Comparison of ENCODE assay signal across 9 mouse cellular contexts in genomic region chr13:29769647-29770436, GRCm38 (mm10).
A peak's percentile ranks its signal among the peaks of the same experiment; 100 is the strongest.
DNase-seq lines count a peak whose midpoint lies in the region; ATAC-seq and TF ChIP-seq lines count a peak whose summit lies in the region.
"Had no signal": no experiment of that assay in that cellular context is flagged by ENCODE, and none has a peak within 500 bp of the region (broad histone marks: within the 10 kb centered on the region; RNA-seq: fewer than 3 reads in every experiment).

No protein-coding gene starts in this region.

- WGBS in midbrain, embryonic 11.5 days, result 54% methylated on average over 12 of the region's 12 CpGs
- WGBS in midbrain, embryonic 10.5 days, result 65% methylated on average over 12 of the region's 12 CpGs
- 21% methylated on average over 12 of the region's 12 CpGs for WGBS in limb, embryonic 14.5 days
- 10% methylated on average over 12 of the region's 12 CpGs for WGBS in neural tube, embryonic 15.5 days

- H3K4me2 ChIP-seq in midbrain, embryonic 11.5 days, result no peak overlapping the region
- peak overlapping the region; percentile 6; the same call in 1 of the 2 replicates for H3K4me2 ChIP-seq in limb, embryonic 14.5 days (replicated peaks; ENCODE audit: low read depth, low read length, severe bottlenecking)
- peak overlapping the region; percentile 26 for H3K4me2 ChIP-seq in neural tube, embryonic 15.5 days
- H3K4me2 ChIP-seq: liver, embryonic 15.5 days had no signal

- no peak overlapping the region for H3K9ac ChIP-seq in midbrain, embryonic 11.5 days (ENCODE audit: low read length)
- H3K9ac ChIP-seq in limb, embryonic 14.5 days (ENCODE audit: low read depth, low read length, severe bottlenecking), result no peak overlapping the region
- no peak overlapping the region for H3K9ac ChIP-seq in neural tube, embryonic 15.5 days (replicated peaks)
- H3K9ac ChIP-seq: liver, embryonic 15.5 days had no signal

- no peaks in the 10 kb centered on the region for H3K36me3 ChIP-seq in midbrain, embryonic 11.5 days (ENCODE audit: control insufficient read depth, insufficient read depth, low read length)
- no peaks in the 10 kb centered on the region for H3K36me3 ChIP-seq in midbrain, embryonic 10.5 days
- H3K36me3 ChIP-seq in limb, embryonic 14.5 days (ENCODE audit: control insufficient read depth, insufficient read depth, low read length), result no peaks in the 10 kb centered on the region
- no peaks in the 10 kb centered on the region for H3K36me3 ChIP-seq in neural tube, embryonic 15.5 days
- H3K36me3 ChIP-seq: liver, embryonic 15.5 days had no signal

- peaks cover 4% of the 10 kb centered on the region; the same call in 1 of the 2 replicates for H3K4me1 ChIP-seq in midbrain, embryonic 11.5 days (ENCODE audit: control insufficient read depth, insufficient read depth, low read length)
- peaks cover 25% of the 10 kb centered on the region; the same call in 1 of the 2 replicates for H3K4me1 ChIP-seq in midbrain, embryonic 10.5 days
- peaks cover 24% of the 10 kb centered on the region for H3K4me1 ChIP-seq in limb, embryonic 14.5 days (ENCODE audit: control insufficient read depth, insufficient read depth, low read length)
- peaks cover 14% of the 10 kb centered on the region for H3K4me1 ChIP-seq in neural tube, embryonic 15.5 days

- TF ChIP-seq POLR2A in limb, embryonic 14.5 days (IDR thresholded peaks at IDR 0.05; ENCODE audit: borderline replicate concordance, extremely low read depth, insufficient read depth, insufficient read length), result no peak

- peak; percentile 86 for DNase-seq in midbrain, embryonic 11.5 days (ENCODE audit: low spot score, missing footprints)
- DNase-seq in midbrain, embryonic 10.5 days (ENCODE audit: low spot score), result no peak
- DNase-seq in adrenal gland, postnatal 14 days, result peak; percentile 34
- peak; percentile 62 for DNase-seq in kidney, adult 18-20 months
- peak; percentile 90 for DNase-seq in limb, embryonic 14.5 days (ENCODE audit: low spot score)
- DNase-seq in testis, postnatal 10 days (ENCODE audit: low spot score), result no peak

- no peak overlapping the region; the same call in 1 of the 2 replicates for H3K27ac ChIP-seq in midbrain, embryonic 11.5 days (ENCODE audit: low read depth, low read length)
- H3K27ac ChIP-seq in midbrain, embryonic 10.5 days (replicated peaks), result no peak overlapping the region
- H3K27ac ChIP-seq in limb, embryonic 14.5 days (replicated peaks; ENCODE audit: low read depth, low read length), result 0 out of 2 replicates have a peak overlapping the region, but pooled peaks have one; percentile 1
- no peak overlapping the region for H3K27ac ChIP-seq in neural tube, embryonic 15.5 days (replicated peaks)
- H3K27ac ChIP-seq: liver, embryonic 15.5 days had no signal

- ATAC-seq in midbrain, embryonic 11.5 days (ENCODE audit: low FRiP score), result peak; percentile 84; the same call in 1 of the 2 replicates
- peak; percentile 42; the same call in 1 of the 2 replicates for ATAC-seq in granulocyte monocyte progenitor cell, adult 5-6 weeks (replicated peaks; ENCODE audit: poor library complexity, severe bottlenecking)
- ATAC-seq in limb, embryonic 14.5 days (ENCODE audit: low FRiP score, low read depth), result peak; percentile 73
- peak; percentile 62 for ATAC-seq in neural tube, embryonic 15.5 days (ENCODE audit: low FRiP score)

- no peaks in the 10 kb centered on the region for H3K27me3 ChIP-seq in midbrain, embryonic 11.5 days (ENCODE audit: control insufficient read depth, insufficient read depth, low read length)
- no peaks in the 10 kb centered on the region for H3K27me3 ChIP-seq in midbrain, embryonic 10.5 days (ENCODE audit: low read depth, poor library complexity, severe bottlenecking)
- H3K27me3 ChIP-seq in limb, embryonic 14.5 days (ENCODE audit: control insufficient read depth, insufficient read depth, low read length), result no peaks in the 10 kb centered on the region
- no peaks in the 10 kb centered on the region for H3K27me3 ChIP-seq in neural tube, embryonic 15.5 days (replicated peaks)
- H3K27me3 ChIP-seq: liver, embryonic 15.5 days had no signal

- H3K4me3 ChIP-seq in midbrain, embryonic 11.5 days (ENCODE audit: low read depth, low read length), result no peak overlapping the region
- no peak overlapping the region for H3K4me3 ChIP-seq in midbrain, embryonic 10.5 days
- H3K4me3 ChIP-seq in limb, embryonic 14.5 days (replicated peaks; ENCODE audit: low read length), result no peak overlapping the region
- no peak overlapping the region for H3K4me3 ChIP-seq in neural tube, embryonic 15.5 days (replicated peaks)
- H3K4me3 ChIP-seq: liver, embryonic 15.5 days had no signal

- no peaks in the 10 kb centered on the region for H3K9me3 ChIP-seq in midbrain, embryonic 11.5 days (ENCODE audit: control insufficient read depth, low read length)
- no peaks in the 10 kb centered on the region for H3K9me3 ChIP-seq in midbrain, embryonic 10.5 days (replicated peaks)
- no peaks in the 10 kb centered on the region for H3K9me3 ChIP-seq in limb, embryonic 14.5 days (ENCODE audit: control insufficient read depth, low read length)
- H3K9me3 ChIP-seq in neural tube, embryonic 15.5 days (replicated peaks), result no peaks in the 10 kb centered on the region
- H3K9me3 ChIP-seq: liver, embryonic 15.5 days had no signal

Comparison
In these comparisons a context has a peak if more than half of its experiments do, and no peak if none do; other contexts are left out.
1. DNase-seq: peak in midbrain, embryonic 11.5 days (single experiment), adrenal gland, postnatal 14 days (single experiment), kidney, adult 18-20 months (single experiment) and limb, embryonic 14.5 days (single experiment); none in midbrain, embryonic 10.5 days (single experiment) and testis, postnatal 10 days (single experiment).
2. Peak in every context shown above with its lines, with median percentiles within 50 percentile points of each other: ATAC-seq.